Mouse (Mus musculus) liver, postnatal 0 days (tissue): ENCODE results near the gene Osbpl9.

Source experiments
- CTCF ChIP-seq: sonication (generic); IDR thresholded peaks from 2 replicates; pipeline ENCODE4 v1.5.1; 2016; ENCODE audit warnings: antibody characterized with exemption, low read depth
- EP300 ChIP-seq: IDR thresholded peaks from 2 replicates; pipeline ENCODE4 v1.6.1; 2016; ENCODE audit warnings: antibody characterized with exemption, low read depth, mild to moderate bottlenecking

DNA sequence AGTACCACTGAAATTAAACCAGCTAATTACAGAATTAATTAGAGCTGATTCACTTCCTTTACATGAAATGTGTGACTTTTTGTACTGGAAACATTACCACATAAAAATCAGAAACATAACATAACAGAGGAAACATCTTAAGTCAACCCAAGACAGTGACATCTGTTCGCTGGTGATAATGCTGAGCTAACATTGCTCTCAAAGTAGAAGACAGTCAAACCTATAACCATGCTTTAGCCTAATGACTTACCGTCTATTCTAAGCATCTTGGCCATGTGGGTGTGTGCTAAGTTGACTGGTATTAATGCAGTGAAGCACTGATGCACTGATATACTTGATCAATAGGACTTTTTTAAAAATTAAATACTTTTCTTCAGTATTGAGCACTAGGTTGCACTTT, 52.7 kb downstream of the Osbpl9 start:
- TF ChIP-seq CTCF (no peak), EP300 (no peak)
